Mouse (Mus musculus): ENCODE results near the gene Adgrf5. TPM values are rescaled to one million over a fixed set of nuclear protein-coding genes. Genes with fewer than 3 reads are reported as not detected.

The Adgrf5 gene
- total RNA-seq (2023), result not detected in 4 replicates

GRCm38 (mm10) chr17:43359826-43360619 lies at the start of gene Adgrf5:
TSS of gene Adgrf5 (plus strand) at chr17:43360451.

GRCm38 (mm10) chr17:43502592-43502991 lies 142.3 kb downstream of the Adgrf5 start, which contains the start of gene Mep1a:
TSS of gene Mep1a (minus strand) at chr17:43502812.

Other genes starting within 250 kb of the Adgrf5 start
- not detected in 4 replicates for gene Adgrf1, start 90.1 kb upstream of the Adgrf5 start, total RNA-seq (2023)
- gene Mep1a, start 142.4 kb downstream of the Adgrf5 start, total RNA-seq (2023), result not detected in 4 replicates
- gene Ankrd66, start 183.2 kb downstream of the Adgrf5 start, total RNA-seq (2023), result not detected in 4 replicates
- 9.4 to 13.2 TPM (median 10.9 TPM) in 4 replicates for gene Pla2g7, start 207.6 kb downstream of the Adgrf5 start, total RNA-seq (2023)

Measured in B cell, adult 62 days (primary cell).